Mouse (Mus musculus): ENCODE measurements around the gene Slc25a17. TPM values are rescaled to one million over a fixed set of nuclear protein-coding genes. Genes with fewer than 3 reads are reported as not detected.
A peak's percentile ranks its signal among the peaks of the same experiment; 100 is the strongest.

Gene Slc25a17
- polyA plus RNA-seq, 2 experiments from 2014 or later, result 97.9 to 108 TPM

GRCm38 (mm10) chr15:81352638-81353037 is 8.0 kb downstream of the Slc25a17 start:
- no peak for ATAC-seq

- no peak for ATAC-seq
These were observed 10.2 kb downstream of the Slc25a17 start for GRCm38 (mm10) chr15:81350401-81350800.

GRCm38 (mm10) chr15:81348366-81348765 is 12.2 kb downstream of the Slc25a17 start:
- no peak for ATAC-seq

- no peak for ATAC-seq
These were observed 13.1 kb downstream of the Slc25a17 start for GRCm38 (mm10) chr15:81347466-81347865.

- no peak for ATAC-seq
These were observed 19.2 kb downstream of the Slc25a17 start for GRCm38 (mm10) chr15:81341426-81341825.

GRCm38 (mm10) chr15:81339158-81339557 is 21.5 kb downstream of the Slc25a17 start:
- no peak for ATAC-seq

GRCm38 (mm10) chr15:81336466-81336865 is 24.1 kb downstream of the Slc25a17 start:
- ATAC-seq, result no peak

- ATAC-seq, result no peak
These were observed 28.1 kb downstream of the Slc25a17 start for GRCm38 (mm10) chr15:81332517-81332916.

- no peak for ATAC-seq
These were observed 29.7 kb downstream of the Slc25a17 start for GRCm38 (mm10) chr15:81330816-81331433.

- no peak for ATAC-seq
These were observed 30.8 kb downstream of the Slc25a17 start for GRCm38 (mm10) chr15:81329721-81330369.

GRCm38 (mm10) chr15:81327501-81327900 is 33.1 kb downstream of the Slc25a17 start:
- ATAC-seq, result no peak

- no peak for ATAC-seq
These were observed 35.6 kb downstream of the Slc25a17 start for GRCm38 (mm10) chr15:81324979-81325378.

GRCm38 (mm10) chr15:81320137-81320536 is 40.5 kb downstream of the Slc25a17 start:
- no peak for ATAC-seq

- ATAC-seq, result no peak
These were observed 41.1 kb downstream of the Slc25a17 start for GRCm38 (mm10) chr15:81319462-81319861.

- ATAC-seq, result no peak
These were observed 46.7 kb downstream of the Slc25a17 start for GRCm38 (mm10) chr15:81313928-81314327.

GRCm38 (mm10) chr15:81311026-81311425 is 49.6 kb downstream of the Slc25a17 start:
- no peak for ATAC-seq

- no peak for ATAC-seq
These were observed 50.3 kb downstream of the Slc25a17 start for GRCm38 (mm10) chr15:81310353-81310752.

GRCm38 (mm10) chr15:81308038-81308437 is 52.6 kb downstream of the Slc25a17 start:
- peak; percentile 59 for ATAC-seq

- no peak for ATAC-seq
These were observed 54.1 kb downstream of the Slc25a17 start for GRCm38 (mm10) chr15:81306501-81306900.

- ATAC-seq, result no peak
These were observed 55.6 kb downstream of the Slc25a17 start for GRCm38 (mm10) chr15:81305035-81305434.

GRCm38 (mm10) chr15:81304006-81304405 is 56.6 kb downstream of the Slc25a17 start:
- no peak for ATAC-seq

GRCm38 (mm10) chr15:81302151-81302808 is 58.3 kb downstream of the Slc25a17 start:
- ATAC-seq, result peak; percentile 14

GRCm38 (mm10) chr15:81301193-81302070 is 59.2 kb downstream of the Slc25a17 start:
- ATAC-seq, result peak; percentile 95
